14 mouse cellular contexts compared by ENCODE assay signal in the genomic region with DNA sequence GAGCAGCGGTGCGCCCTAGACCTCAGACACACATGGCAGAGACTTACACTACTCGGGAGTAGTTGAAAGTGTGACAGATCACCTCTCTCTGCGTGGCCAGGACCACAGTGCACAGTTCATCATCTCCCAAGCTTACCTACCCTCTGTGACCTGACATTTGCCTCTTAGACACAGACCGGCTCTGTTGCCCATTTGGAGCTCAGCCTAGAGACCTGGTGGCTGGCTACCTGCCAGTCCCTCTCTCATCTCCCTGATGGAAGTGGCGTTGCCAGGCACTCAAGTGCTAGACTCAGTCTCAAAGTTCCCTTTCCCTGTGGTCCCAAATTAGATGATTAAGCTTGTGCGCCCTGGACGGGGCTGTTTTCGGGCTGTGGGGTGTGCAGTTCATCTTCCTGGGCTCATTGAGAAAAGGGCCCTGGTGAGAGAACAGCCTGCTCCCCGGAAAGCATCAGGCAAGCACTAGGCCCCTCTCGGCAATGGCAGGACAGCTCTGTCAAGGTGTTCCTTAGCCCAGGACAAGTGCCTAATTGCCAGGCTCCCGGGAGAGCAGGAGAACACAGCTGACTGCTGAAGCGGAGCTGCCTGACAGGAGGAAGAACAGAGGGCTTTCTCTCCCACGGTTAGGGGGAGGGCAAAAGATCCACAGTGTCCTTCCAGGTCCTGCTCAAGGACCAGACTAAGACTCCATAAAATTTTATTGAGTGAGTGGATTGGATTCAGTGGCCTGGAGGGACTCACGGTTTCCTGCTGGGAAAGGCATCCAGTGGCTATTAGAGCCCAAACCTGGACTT.
DNase-seq lines count a peak whose midpoint lies in the region; ATAC-seq and TF ChIP-seq lines count a peak whose summit lies in the region.
"Had no signal": no experiment of that assay in that cellular context is flagged by ENCODE, and none has a peak within 500 bp of the region (broad histone marks: within the 10 kb centered on the region; RNA-seq: fewer than 3 reads in every experiment).

No protein-coding gene starts in this region.

- peaks cover 9% of the 10 kb centered on the region for H3K4me1 ChIP-seq in forebrain, embryonic 14.5 days (ENCODE audit: control insufficient read depth, insufficient read depth, low read length)
- peaks cover 15% of the 10 kb centered on the region for H3K4me1 ChIP-seq in forebrain, embryonic 12.5 days
- H3K4me1 ChIP-seq in midbrain, postnatal 0 days (ENCODE audit: insufficient read depth, low read length), result no peaks in the 10 kb centered on the region
- H3K4me1 ChIP-seq in midbrain, embryonic 16.5 days (ENCODE audit: control insufficient read depth, insufficient read depth, low read length), result peaks cover 3% of the 10 kb centered on the region; the same call in 1 of the 2 replicates
- no peaks in the 10 kb centered on the region for H3K4me1 ChIP-seq in stomach, postnatal 0 days (replicated peaks; ENCODE audit: control insufficient read depth, insufficient read depth)
- peaks cover 8% of the 10 kb centered on the region for H3K4me1 ChIP-seq in neural tube, embryonic 15.5 days
- H3K4me1 ChIP-seq: megakaryocyte, embryonic 14.5 days had no signal

- no peak overlapping the region for H3K9ac ChIP-seq in forebrain, embryonic 14.5 days (ENCODE audit: low read length)
- no peak overlapping the region for H3K9ac ChIP-seq in forebrain, embryonic 12.5 days
- H3K9ac ChIP-seq in midbrain, postnatal 0 days (replicated peaks; ENCODE audit: low read length, poor library complexity, severe bottlenecking), result 0 out of 2 replicates have a peak overlapping the region, but pooled peaks have one; percentile 29
- no peak overlapping the region for H3K9ac ChIP-seq in midbrain, embryonic 16.5 days (ENCODE audit: low read depth, low read length)
- no peak overlapping the region for H3K9ac ChIP-seq in stomach, postnatal 0 days (ENCODE audit: low read length)
- H3K9ac ChIP-seq in neural tube, embryonic 15.5 days (replicated peaks), result no peak overlapping the region
- H3K9ac ChIP-seq: limb, embryonic 13.5 days; lung, embryonic 14.5 days had no signal

- H3K4me2 ChIP-seq in forebrain, embryonic 14.5 days (ENCODE audit: low read length), result no peak overlapping the region
- no peak overlapping the region for H3K4me2 ChIP-seq in forebrain, embryonic 12.5 days
- no peak overlapping the region for H3K4me2 ChIP-seq in midbrain, postnatal 0 days (ENCODE audit: low read depth, low read length, poor library complexity, severe bottlenecking)
- H3K4me2 ChIP-seq in midbrain, embryonic 16.5 days (ENCODE audit: low read length), result no peak overlapping the region
- H3K4me2 ChIP-seq in stomach, postnatal 0 days (replicated peaks; ENCODE audit: low read depth), result no peak overlapping the region
- no peak overlapping the region for H3K4me2 ChIP-seq in neural tube, embryonic 15.5 days
- H3K4me2 ChIP-seq: limb, embryonic 13.5 days; lung, embryonic 14.5 days had no signal

- no peak overlapping the region for H3K27ac ChIP-seq in forebrain, embryonic 14.5 days (ENCODE audit: low read depth, low read length)
- no peak overlapping the region for H3K27ac ChIP-seq in forebrain, embryonic 12.5 days
- no peak overlapping the region for H3K27ac ChIP-seq in midbrain, postnatal 0 days (ENCODE audit: low read depth, low read length)
- H3K27ac ChIP-seq in midbrain, embryonic 16.5 days (ENCODE audit: low read length), result no peak overlapping the region
- H3K27ac ChIP-seq in stomach, postnatal 0 days (replicated peaks), result no peak overlapping the region
- H3K27ac ChIP-seq in neural tube, embryonic 15.5 days (replicated peaks), result no peak overlapping the region
- H3K27ac ChIP-seq: heart, adult 2 months; limb, embryonic 13.5 days had no signal

- no peak for TF ChIP-seq CTCF in midbrain, postnatal 0 days (IDR thresholded peaks at IDR 0.05)
- no peak for TF ChIP-seq CTCF in stomach, postnatal 0 days (IDR thresholded peaks at IDR 0.05; ENCODE audit: low read depth)

- H3K9me3 ChIP-seq in forebrain, embryonic 14.5 days (replicated peaks; ENCODE audit: control insufficient read depth, low read length), result no peaks in the 10 kb centered on the region
- peaks cover 6% of the 10 kb centered on the region; the same call in 1 of the 2 replicates for H3K9me3 ChIP-seq in forebrain, embryonic 12.5 days
- H3K9me3 ChIP-seq in midbrain, postnatal 0 days (ENCODE audit: low read length), result no peaks in the 10 kb centered on the region
- H3K9me3 ChIP-seq in midbrain, embryonic 16.5 days (replicated peaks; ENCODE audit: control insufficient read depth, low read length, poor library complexity, severe bottlenecking), result no peaks in the 10 kb centered on the region
- H3K9me3 ChIP-seq in stomach, postnatal 0 days (ENCODE audit: control insufficient read depth, low read length), result no peaks in the 10 kb centered on the region
- no peaks in the 10 kb centered on the region for H3K9me3 ChIP-seq in neural tube, embryonic 15.5 days (replicated peaks)
- H3K9me3 ChIP-seq: megakaryocyte, embryonic 14.5 days had no signal

- no peaks in the 10 kb centered on the region for H3K36me3 ChIP-seq in forebrain, embryonic 14.5 days (ENCODE audit: control insufficient read depth, insufficient read depth, low read length)
- H3K36me3 ChIP-seq in forebrain, embryonic 12.5 days (replicated peaks), result no peaks in the 10 kb centered on the region
- H3K36me3 ChIP-seq in midbrain, postnatal 0 days (ENCODE audit: insufficient read depth, low read length), result no peaks in the 10 kb centered on the region
- no peaks in the 10 kb centered on the region for H3K36me3 ChIP-seq in midbrain, embryonic 16.5 days (ENCODE audit: control insufficient read depth, insufficient read depth, low read length)
- H3K36me3 ChIP-seq in stomach, postnatal 0 days (ENCODE audit: control insufficient read depth, insufficient read depth, low read length), result no peaks in the 10 kb centered on the region
- no peaks in the 10 kb centered on the region for H3K36me3 ChIP-seq in neural tube, embryonic 15.5 days
- H3K36me3 ChIP-seq: limb, embryonic 13.5 days had no signal

- no peak for TF ChIP-seq EP300 in stomach, postnatal 0 days (optimal IDR thresholded peaks at IDR 0.05)

- ATAC-seq in forebrain, embryonic 14.5 days, result no peak
- ATAC-seq in forebrain, embryonic 12.5 days (ENCODE audit: low FRiP score), result no peak
- no peak for ATAC-seq in midbrain, postnatal 0 days (ENCODE audit: low FRiP score)
- no peak for ATAC-seq in midbrain, embryonic 16.5 days
- ATAC-seq in stomach, postnatal 0 days (ENCODE audit: low FRiP score, low TSS enrichment), result no peak
- no peak for ATAC-seq in neural tube, embryonic 15.5 days (ENCODE audit: low FRiP score)
- ATAC-seq: activated CD4-positive, CD25-positive, alpha-beta regulatory T cell, adult 4 months had no signal

- peak; percentile 39 for DNase-seq in forebrain, embryonic 14.5 days (ENCODE audit: low spot score)
- peak; percentile 40 for DNase-seq in midbrain, postnatal 0 days (ENCODE audit: low spot score)
- DNase-seq in kidney, adult 8-10 months, result peak; percentile 28 to 30
- no peak for DNase-seq in stomach, postnatal 0 days (ENCODE audit: low spot score)
- DNase-seq: lung, embryonic 14.5 days; spleen, adult 18-20 months; thymus, adult 2 months had no signal

- no peaks in the 10 kb centered on the region for H3K27me3 ChIP-seq in forebrain, embryonic 14.5 days (replicated peaks; ENCODE audit: control insufficient read depth, insufficient read depth, low read length)
- H3K27me3 ChIP-seq in forebrain, embryonic 12.5 days, result no peaks in the 10 kb centered on the region
- no peaks in the 10 kb centered on the region for H3K27me3 ChIP-seq in midbrain, postnatal 0 days (ENCODE audit: insufficient read depth, low read length)
- no peaks in the 10 kb centered on the region for H3K27me3 ChIP-seq in midbrain, embryonic 16.5 days (ENCODE audit: control insufficient read depth, insufficient read depth, low read depth, low read length)
- no peaks in the 10 kb centered on the region for H3K27me3 ChIP-seq in stomach, postnatal 0 days (ENCODE audit: control insufficient read depth, insufficient read depth, low read length)
- no peaks in the 10 kb centered on the region; the same call in 1 of the 2 replicates for H3K27me3 ChIP-seq in neural tube, embryonic 15.5 days (replicated peaks)

- WGBS in forebrain, embryonic 14.5 days, result 53% methylated on average over 15 of the region's 15 CpGs
- WGBS in forebrain, embryonic 12.5 days, result 63% methylated on average over 15 of the region's 15 CpGs
- 62% methylated on average over 15 of the region's 15 CpGs for WGBS in midbrain, postnatal 0 days
- WGBS in midbrain, embryonic 16.5 days, result 61% methylated on average over 15 of the region's 15 CpGs
- WGBS in stomach, postnatal 0 days, result 67% methylated on average over 15 of the region's 15 CpGs
- WGBS in neural tube, embryonic 15.5 days, result 36% methylated on average over 15 of the region's 15 CpGs

- H3K4me3 ChIP-seq in forebrain, embryonic 14.5 days (ENCODE audit: low read depth, low read length), result no peak overlapping the region
- no peak overlapping the region for H3K4me3 ChIP-seq in forebrain, embryonic 12.5 days (replicated peaks)
- H3K4me3 ChIP-seq in midbrain, postnatal 0 days (ENCODE audit: low read depth, low read length), result no peak overlapping the region
- H3K4me3 ChIP-seq in midbrain, embryonic 16.5 days (ENCODE audit: low read depth, low read length), result no peak overlapping the region
- H3K4me3 ChIP-seq in stomach, postnatal 0 days (ENCODE audit: low read depth, low read length), result no peak overlapping the region
- H3K4me3 ChIP-seq in neural tube, embryonic 15.5 days (replicated peaks), result no peak overlapping the region
- H3K4me3 ChIP-seq: heart, adult 2 months; limb, embryonic 13.5 days; megakaryocyte, embryonic 14.5 days had no signal
